Mouse (Mus musculus): ENCODE results near the gene Cdk13. TPM values are rescaled to one million over a fixed set of nuclear protein-coding genes. Genes with fewer than 3 reads are reported as not detected.

Gene Cdk13
- 18.7 and 20.3 TPM in 2 replicates for polyA plus RNA-seq (2014; fragmentation: Nextera tagmentation; extraction: Ambion mirVana)

DNA sequence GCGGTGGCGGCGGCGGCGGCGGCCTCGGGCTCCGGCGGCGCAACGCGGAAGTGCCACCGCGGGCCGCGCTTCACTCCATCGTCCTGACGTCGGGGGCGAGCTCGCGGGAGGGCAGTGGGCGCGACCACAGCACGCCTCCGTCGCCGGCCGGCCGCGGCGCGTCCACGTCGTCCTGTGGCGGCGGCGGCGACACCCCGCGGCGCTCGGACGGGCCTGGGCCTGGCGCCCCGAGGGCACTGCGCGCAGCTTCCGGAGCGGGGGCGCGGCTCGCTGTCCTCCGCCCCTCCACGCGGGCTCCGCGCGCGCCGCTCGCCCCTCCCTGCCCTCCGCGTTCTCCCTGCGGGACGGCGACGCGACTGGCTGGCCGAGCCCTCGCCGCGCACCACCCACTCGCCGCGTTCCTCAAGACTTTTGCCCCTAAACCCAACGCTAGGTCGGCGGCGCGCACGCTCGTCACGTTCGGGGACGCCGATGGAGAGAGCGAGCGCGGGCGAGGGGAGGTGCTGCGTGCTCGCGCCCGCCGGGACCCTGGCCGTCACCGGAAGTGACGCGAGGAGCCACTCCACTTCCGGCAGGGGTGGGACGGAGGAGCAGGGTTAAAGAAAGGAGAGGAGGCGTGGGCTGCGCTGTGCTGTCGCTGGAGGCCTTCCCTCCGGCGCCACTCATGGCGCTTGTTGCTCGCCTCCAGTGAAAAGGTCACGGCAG is at the start of gene Cdk13:
TSS of gene Cdk13 (minus strand) at position 189 of the 705 bp plus-strand sequence.
- WGBS: under 1% methylated on average over 26 of the region's 110 CpGs

DNA sequence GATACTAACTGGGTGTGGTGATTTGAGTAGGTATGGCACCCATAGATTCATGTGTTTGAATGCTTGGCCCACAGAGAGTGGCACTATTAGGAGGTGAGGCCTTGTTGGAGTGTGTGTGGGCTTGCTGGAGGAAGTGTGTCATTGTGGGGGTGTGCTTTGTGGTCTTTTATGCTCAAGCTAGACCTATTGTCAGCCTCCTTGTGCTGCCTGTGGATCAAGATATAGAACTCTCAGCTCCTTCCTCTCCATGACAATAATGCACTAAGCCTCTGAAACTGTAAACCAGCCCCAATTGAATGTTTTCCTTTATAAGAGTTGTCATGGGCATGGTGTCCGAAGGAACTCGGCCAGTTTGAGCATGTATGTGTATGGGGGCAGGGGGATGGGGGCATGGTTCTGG is 38.4 kb upstream of the Cdk13 start:
- Histone ChIP-seq H3K4me3 (ENCODE audit: low read depth, low read length) (no peak overlapping the region), H3K9ac (ENCODE audit: low read depth, low read length) (no peak overlapping the region), H3K36me3 (ENCODE audit: control insufficient read depth, insufficient read depth, low read length) (no peaks in the 10 kb centered on the region), H3K4me2 (ENCODE audit: low read depth, low read length) (no peak overlapping the region), H3K4me1 (ENCODE audit: control insufficient read depth, insufficient read depth, low read length) (no peaks in the 10 kb centered on the region), H3K9me3 (ENCODE audit: control insufficient read depth, low read length) (no peaks in the 10 kb centered on the region), H3K27ac (replicated peaks; ENCODE audit: low read depth, low read length) (no peak overlapping the region), H3K27me3 (replicated peaks; ENCODE audit: control insufficient read depth, insufficient read depth, low read length) (no peaks in the 10 kb centered on the region)
- WGBS: 80% methylated on average over 2 of the region's 2 CpGs
- ATAC-seq (ENCODE audit: low read depth) (no peak), DNase-seq (ENCODE audit: low spot score) (no peak)

More for the DNA sequence above, at the start of gene Cdk13:
- Histone ChIP-seq H3K9me3 (ENCODE audit: control insufficient read depth, low read length) (no peaks in the 10 kb centered on the region), H3K27me3 (replicated peaks; ENCODE audit: control insufficient read depth, insufficient read depth, low read length) (no peaks in the 10 kb centered on the region), H3K4me1 (ENCODE audit: control insufficient read depth, insufficient read depth, low read length) (peaks cover 14% of the 10 kb centered on the region; the same call in 1 of the 2 replicates), H3K4me2 (ENCODE audit: low read depth, low read length) (peak within 1 kb of the TSS; percentile 86), H3K36me3 (ENCODE audit: control insufficient read depth, insufficient read depth, low read length) (peaks cover 6% of the 10 kb centered on the region; the same call in 1 of the 2 replicates), H3K9ac (ENCODE audit: low read depth, low read length) (peak within 1 kb of the TSS; percentile 93), H3K4me3 (ENCODE audit: low read depth, low read length) (peak within 1 kb of the TSS; percentile 98), H3K27ac (replicated peaks; ENCODE audit: low read depth, low read length) (peak within 1 kb of the TSS; percentile 97)
- peak; percentile 99 for DNase-seq (ENCODE audit: low spot score)
- ATAC-seq (ENCODE audit: low read depth): peak; percentile 95

DNA sequence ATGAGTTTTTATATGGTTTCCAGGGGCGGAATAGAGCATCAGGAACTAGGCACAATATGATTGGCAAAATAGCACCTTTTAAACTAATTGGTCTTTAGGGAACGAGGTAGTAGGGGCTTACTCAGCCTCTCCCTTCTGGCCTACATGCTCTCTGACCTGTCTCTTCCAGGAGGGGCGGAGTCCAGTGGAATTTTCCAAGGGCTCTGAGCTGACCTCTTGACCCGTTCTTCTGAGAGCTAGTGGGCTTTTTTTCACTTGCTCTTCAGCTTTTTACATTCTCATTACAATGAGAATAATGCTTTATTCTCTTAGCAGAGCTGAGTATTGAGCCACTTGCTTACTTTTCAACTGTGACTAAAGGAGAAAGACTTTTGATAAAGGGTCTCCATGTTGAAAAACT is 37.9 kb upstream of the Cdk13 start:
- Histone ChIP-seq H3K27me3 (replicated peaks; ENCODE audit: control insufficient read depth, insufficient read depth, low read length) (no peaks in the 10 kb centered on the region), H3K36me3 (ENCODE audit: control insufficient read depth, insufficient read depth, low read length) (no peaks in the 10 kb centered on the region), H3K27ac (replicated peaks; ENCODE audit: low read depth, low read length) (no peak overlapping the region), H3K9me3 (ENCODE audit: control insufficient read depth, low read length) (no peaks in the 10 kb centered on the region), H3K4me2 (ENCODE audit: low read depth, low read length) (no peak overlapping the region), H3K4me1 (ENCODE audit: control insufficient read depth, insufficient read depth, low read length) (no peaks in the 10 kb centered on the region), H3K9ac (ENCODE audit: low read depth, low read length) (no peak overlapping the region), H3K4me3 (ENCODE audit: low read depth, low read length) (no peak overlapping the region)
- no peak for ATAC-seq (ENCODE audit: low read depth)
- no peak for DNase-seq (ENCODE audit: low spot score)
- WGBS: 42% methylated on average over 4 of the region's 4 CpGs

DNA sequence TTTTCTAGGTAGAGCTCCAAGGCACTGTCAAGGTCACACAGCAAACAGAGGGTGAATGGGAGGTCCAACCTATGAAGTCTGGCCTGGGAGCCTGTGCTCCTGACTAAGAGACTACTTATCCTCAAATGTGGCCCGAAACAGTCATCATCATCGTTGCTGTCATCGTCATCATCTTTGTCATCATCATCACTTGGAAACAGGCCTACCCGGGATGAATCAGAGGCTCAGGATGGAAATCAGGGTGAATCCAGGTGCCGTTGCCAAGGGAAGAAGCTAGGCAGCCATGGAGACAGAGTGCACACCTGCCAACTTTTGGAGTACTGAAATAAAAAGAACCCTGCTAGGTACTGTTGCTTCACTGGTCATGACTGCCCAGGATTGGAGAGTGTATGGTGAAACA is 34.2 kb upstream of the Cdk13 start:
- 88% methylated on average over 5 of the region's 5 CpGs for WGBS

DNA sequence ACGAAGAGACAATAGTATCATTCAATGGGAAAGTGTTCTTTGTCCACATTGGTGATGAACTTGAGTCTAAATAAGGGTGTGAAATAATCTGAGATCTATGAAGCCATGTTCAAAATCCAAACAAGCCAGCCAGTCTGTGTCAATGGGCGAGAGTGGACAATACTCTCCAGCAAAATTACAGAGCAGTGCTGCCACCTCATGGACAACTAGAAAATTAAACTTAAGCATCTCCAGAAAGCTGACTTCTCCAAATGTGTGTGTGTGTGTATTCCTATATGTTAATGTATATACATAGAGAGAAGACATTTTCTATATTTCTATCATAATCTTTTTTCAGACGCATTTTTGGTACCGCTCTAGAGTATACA is 33.6 kb upstream of the Cdk13 start:
- Histone ChIP-seq H3K4me1 (ENCODE audit: control insufficient read depth, insufficient read depth, low read length) (no peaks in the 10 kb centered on the region), H3K36me3 (ENCODE audit: control insufficient read depth, insufficient read depth, low read length) (no peaks in the 10 kb centered on the region), H3K4me2 (ENCODE audit: low read depth, low read length) (no peak overlapping the region), H3K4me3 (ENCODE audit: low read depth, low read length) (no peak overlapping the region), H3K9me3 (ENCODE audit: control insufficient read depth, low read length) (no peaks in the 10 kb centered on the region), H3K27me3 (replicated peaks; ENCODE audit: control insufficient read depth, insufficient read depth, low read length) (no peaks in the 10 kb centered on the region), H3K9ac (ENCODE audit: low read depth, low read length) (no peak overlapping the region), H3K27ac (replicated peaks; ENCODE audit: low read depth, low read length) (no peak overlapping the region)
- DNase-seq (ENCODE audit: low spot score) (peak; percentile 84), ATAC-seq (ENCODE audit: low read depth) (peak; percentile 83)
- 33% methylated on average over 4 of the region's 4 CpGs for WGBS

More for the DNA sequence above, 34.2 kb upstream of the Cdk13 start:
- H3K4me1 ChIP-seq (ENCODE audit: control insufficient read depth, insufficient read depth, low read length): no peaks in the 10 kb centered on the region
- no peak for ATAC-seq (ENCODE audit: low read depth)
- no peak overlapping the region for H3K4me3 ChIP-seq (ENCODE audit: low read depth, low read length)
- no peak overlapping the region for H3K4me2 ChIP-seq (ENCODE audit: low read depth, low read length)
- H3K36me3 ChIP-seq (ENCODE audit: control insufficient read depth, insufficient read depth, low read length): no peaks in the 10 kb centered on the region
- H3K9me3 ChIP-seq (ENCODE audit: control insufficient read depth, low read length): no peaks in the 10 kb centered on the region
- H3K27me3 ChIP-seq (replicated peaks; ENCODE audit: control insufficient read depth, insufficient read depth, low read length): no peaks in the 10 kb centered on the region
- no peak for DNase-seq (ENCODE audit: low spot score)
- no peak overlapping the region for H3K9ac ChIP-seq (ENCODE audit: low read depth, low read length)
- no peak overlapping the region for H3K27ac ChIP-seq (replicated peaks; ENCODE audit: low read depth, low read length)

DNA sequence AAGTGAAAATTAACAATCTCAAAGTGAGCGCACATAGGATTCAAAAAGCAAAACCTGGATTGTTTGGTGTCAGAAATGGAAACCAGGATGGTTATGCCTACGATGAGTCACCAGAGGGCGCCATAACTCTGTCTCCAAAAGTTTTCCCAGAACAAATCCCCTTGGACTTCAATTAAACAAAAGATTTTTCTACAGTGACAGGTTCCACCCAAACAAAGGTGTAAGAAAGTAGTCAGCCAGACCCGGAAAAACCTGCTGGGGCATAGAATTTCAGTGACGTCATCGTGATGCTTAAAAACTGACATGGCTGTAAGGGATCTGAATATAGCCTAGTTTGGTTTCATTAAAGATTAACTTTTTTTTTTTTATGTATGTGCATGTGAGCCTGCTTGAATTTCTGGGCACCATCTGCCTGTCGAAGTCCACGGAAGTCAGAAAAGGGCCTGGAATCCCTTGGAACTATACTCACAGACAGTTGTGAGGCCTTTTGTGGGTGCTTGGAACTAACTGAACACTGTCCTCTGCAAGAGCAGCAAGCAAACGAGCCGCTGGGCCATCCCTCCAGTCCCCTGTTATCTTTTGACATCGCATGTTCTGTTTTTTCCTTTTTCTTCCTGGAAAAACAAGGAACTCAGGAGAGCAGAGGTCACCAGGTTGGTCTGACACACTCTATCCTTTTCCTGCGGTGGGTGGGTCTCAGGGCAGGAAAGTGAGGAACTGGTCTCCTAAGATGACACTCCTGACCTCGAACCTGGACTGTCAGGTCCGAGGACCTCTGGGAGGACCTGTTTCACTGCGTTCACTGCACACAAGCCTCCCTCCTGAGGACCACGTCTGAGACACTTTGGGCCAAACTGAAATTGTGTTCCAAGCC is 33.0 kb upstream of the Cdk13 start:
- Histone ChIP-seq H3K4me3 (ENCODE audit: low read depth, low read length) (no peak overlapping the region), H3K36me3 (ENCODE audit: control insufficient read depth, insufficient read depth, low read length) (no peaks in the 10 kb centered on the region), H3K9me3 (ENCODE audit: control insufficient read depth, low read length) (no peaks in the 10 kb centered on the region), H3K4me1 (ENCODE audit: control insufficient read depth, insufficient read depth, low read length) (no peaks in the 10 kb centered on the region), H3K9ac (ENCODE audit: low read depth, low read length) (no peak overlapping the region), H3K27ac (replicated peaks; ENCODE audit: low read depth, low read length) (peak overlapping the region; percentile 39; the same call in 1 of the 2 replicates), H3K27me3 (replicated peaks; ENCODE audit: control insufficient read depth, insufficient read depth, low read length) (no peaks in the 10 kb centered on the region), H3K4me2 (ENCODE audit: low read depth, low read length) (no peak overlapping the region)
- ATAC-seq (ENCODE audit: low read depth) (no peak), DNase-seq (ENCODE audit: low spot score) (peak; percentile 64)
- 37% methylated on average over 16 of the region's 16 CpGs for WGBS

DNA sequence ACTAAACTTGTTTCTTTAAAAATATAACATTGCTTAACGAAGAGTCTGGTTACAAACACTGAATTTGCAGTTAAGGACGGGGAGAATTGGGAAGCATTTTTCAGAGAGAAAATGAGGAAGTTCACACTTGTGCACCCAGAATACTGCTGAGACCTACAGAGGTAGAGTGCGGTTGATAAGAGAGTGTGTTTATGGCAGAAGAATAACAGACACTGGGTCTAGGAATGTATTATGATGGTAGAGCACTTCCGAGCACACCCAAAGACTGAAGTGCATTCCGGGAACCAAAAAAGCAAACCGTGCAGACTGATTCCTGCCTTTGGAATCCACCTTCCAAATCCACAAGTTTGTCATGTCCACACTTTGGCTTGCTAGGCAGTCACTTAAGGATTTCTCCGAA is 31.9 kb upstream of the Cdk13 start:
- no peak overlapping the region for H3K9ac ChIP-seq (ENCODE audit: low read depth, low read length)
- WGBS: 80% methylated on average over 7 of the region's 7 CpGs
- no peak for DNase-seq (ENCODE audit: low spot score)
- no peak overlapping the region for H3K4me2 ChIP-seq (ENCODE audit: low read depth, low read length)
- no peak for ATAC-seq (ENCODE audit: low read depth)
- H3K36me3 ChIP-seq (ENCODE audit: control insufficient read depth, insufficient read depth, low read length): no peaks in the 10 kb centered on the region
- no peak overlapping the region for H3K27ac ChIP-seq (replicated peaks; ENCODE audit: low read depth, low read length)
- no peaks in the 10 kb centered on the region for H3K27me3 ChIP-seq (replicated peaks; ENCODE audit: control insufficient read depth, insufficient read depth, low read length)
- H3K4me1 ChIP-seq (ENCODE audit: control insufficient read depth, insufficient read depth, low read length): no peaks in the 10 kb centered on the region
- H3K4me3 ChIP-seq (ENCODE audit: low read depth, low read length): no peak overlapping the region
- H3K9me3 ChIP-seq (ENCODE audit: control insufficient read depth, low read length): no peaks in the 10 kb centered on the region

DNA sequence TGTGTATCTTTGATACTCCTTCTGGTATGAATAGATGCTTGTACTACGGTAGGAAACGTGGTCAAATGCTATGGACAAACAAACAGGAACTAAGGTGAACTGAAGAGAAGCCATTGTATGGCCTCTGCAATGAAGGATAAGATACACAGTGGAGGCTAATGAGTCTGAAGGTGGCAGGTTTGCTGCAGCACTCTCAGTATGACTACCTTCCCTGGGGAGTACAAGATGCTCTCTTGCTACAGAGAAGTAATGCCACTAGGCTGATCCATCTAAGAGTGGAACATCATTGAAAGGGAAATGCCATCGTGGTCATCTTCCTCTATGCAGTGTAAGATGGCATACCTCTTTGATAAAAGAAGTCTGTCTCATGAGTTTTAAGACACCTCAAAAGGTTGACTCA is 28.0 kb upstream of the Cdk13 start:
- no peaks in the 10 kb centered on the region for H3K27me3 ChIP-seq (replicated peaks; ENCODE audit: control insufficient read depth, insufficient read depth, low read length)
- H3K4me3 ChIP-seq (ENCODE audit: low read depth, low read length): no peak overlapping the region
- no peak for ATAC-seq (ENCODE audit: low read depth)
- no peaks in the 10 kb centered on the region for H3K4me1 ChIP-seq (ENCODE audit: control insufficient read depth, insufficient read depth, low read length)
- no peak overlapping the region for H3K4me2 ChIP-seq (ENCODE audit: low read depth, low read length)
- WGBS: 71% methylated on average over 3 of the region's 3 CpGs
- no peak for DNase-seq (ENCODE audit: low spot score)
- no peak overlapping the region for H3K9ac ChIP-seq (ENCODE audit: low read depth, low read length)
- no peaks in the 10 kb centered on the region for H3K36me3 ChIP-seq (ENCODE audit: control insufficient read depth, insufficient read depth, low read length)
- H3K27ac ChIP-seq (replicated peaks; ENCODE audit: low read depth, low read length): no peak overlapping the region
- no peaks in the 10 kb centered on the region for H3K9me3 ChIP-seq (ENCODE audit: control insufficient read depth, low read length)

All from embryonic facial prominence, embryonic 14.5 days (tissue).